Mouse (Mus musculus): ENCODE measurements around the gene Madd. TPM values are rescaled to one million over a fixed set of nuclear protein-coding genes. Genes with fewer than 3 reads are reported as not detected.

The Madd gene
- polyA plus RNA-seq, 1 experiment, result 107 TPM

DNA sequence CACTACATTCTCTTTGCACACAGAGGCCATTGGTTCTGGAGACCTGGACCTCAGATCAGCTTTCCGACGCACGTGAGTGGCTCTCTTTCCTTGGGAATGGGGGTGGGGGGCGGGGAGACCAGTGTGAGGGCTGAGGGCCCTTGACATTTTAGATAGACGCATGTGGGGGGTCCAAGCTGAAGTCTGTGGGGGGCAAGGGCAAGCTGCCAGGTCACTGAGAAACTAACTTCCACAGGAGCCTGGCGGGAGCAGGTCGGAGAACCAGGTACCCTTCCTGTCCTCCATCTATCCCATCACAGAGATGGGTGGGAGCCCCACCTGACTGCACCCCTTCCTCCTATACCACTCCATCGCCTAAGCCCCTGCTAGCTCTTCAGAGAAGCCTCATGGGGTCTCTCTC lies 62.1 kb downstream of the Madd start:
- no peak for DNase-seq (ENCODE audit: low read depth)
- TF ChIP-seq CTCF (IDR thresholded peaks at IDR 0.05; ENCODE audit: borderline replicate concordance, extremely low read depth, insufficient read depth, insufficient read length) (no peak), POLR2A (IDR thresholded peaks at IDR 0.05; ENCODE audit: borderline replicate concordance, extremely low read depth, insufficient read depth, insufficient read length, poor library complexity, severe bottlenecking) (no peak)

DNA sequence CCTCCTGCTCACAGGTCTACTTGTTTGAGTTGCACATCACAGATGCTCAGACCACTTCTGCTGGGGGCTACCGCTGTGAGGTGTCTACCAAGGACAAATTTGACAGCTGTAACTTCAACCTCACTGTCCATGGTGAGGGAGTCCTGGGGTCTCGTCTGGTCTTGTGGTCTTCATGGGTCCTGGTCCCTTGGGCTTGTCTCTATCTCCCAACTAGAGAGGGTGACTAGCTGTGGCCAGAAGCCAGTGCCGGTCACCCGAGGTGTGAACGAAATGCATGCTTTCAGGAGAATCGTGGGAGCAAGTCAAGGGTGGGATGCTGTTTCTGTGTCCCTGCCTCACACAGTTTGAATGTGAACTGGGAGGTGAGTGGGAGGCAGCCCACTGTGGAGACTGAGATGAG lies 62.6 kb downstream of the Madd start:
- TF ChIP-seq CTCF (IDR thresholded peaks at IDR 0.05; ENCODE audit: borderline replicate concordance, extremely low read depth, insufficient read depth, insufficient read length) (no peak), POLR2A (IDR thresholded peaks at IDR 0.05; ENCODE audit: borderline replicate concordance, extremely low read depth, insufficient read depth, insufficient read length, poor library complexity, severe bottlenecking) (no peak)
- DNase-seq (ENCODE audit: low read depth), result no peak

DNA sequence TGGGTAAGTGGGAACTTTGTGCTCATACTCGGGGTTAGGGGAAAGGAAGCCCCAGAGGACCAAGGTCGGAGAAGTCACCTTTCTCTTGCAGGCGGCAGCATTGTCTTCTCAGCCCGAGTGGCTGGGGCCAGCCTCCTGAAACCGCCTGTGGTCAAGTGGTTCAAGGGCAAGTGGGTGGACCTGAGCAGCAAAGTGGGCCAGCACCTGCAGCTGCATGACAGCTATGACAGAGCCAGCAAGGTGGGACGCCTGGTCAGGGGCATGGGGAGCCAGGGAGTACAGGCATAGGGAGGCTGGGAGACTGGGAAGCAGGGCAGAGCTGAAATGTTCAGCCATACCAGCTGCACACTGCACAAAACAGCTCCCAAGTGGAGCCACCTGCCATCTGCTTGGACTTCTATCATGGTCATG lies 63.4 kb downstream of the Madd start:
- no peak for DNase-seq (ENCODE audit: low read depth)

GRCm38 (mm10) chr2:91119551-91119950 lies 64.1 kb downstream of the Madd start:
- TF ChIP-seq POLR2A (IDR thresholded peaks at IDR 0.05; ENCODE audit: borderline replicate concordance, extremely low read depth, insufficient read depth, insufficient read length, poor library complexity, severe bottlenecking) (no peak), CTCF (IDR thresholded peaks at IDR 0.05; ENCODE audit: borderline replicate concordance, extremely low read depth, insufficient read depth, insufficient read length) (no peak)
- DNase-seq (ENCODE audit: low read depth), result no peak

More for the DNA sequence above, 63.4 kb downstream of the Madd start:
- no peak for TF ChIP-seq CTCF (IDR thresholded peaks at IDR 0.05; ENCODE audit: borderline replicate concordance, extremely low read depth, insufficient read depth, insufficient read length)
- no peak for TF ChIP-seq POLR2A (IDR thresholded peaks at IDR 0.05; ENCODE audit: borderline replicate concordance, extremely low read depth, insufficient read depth, insufficient read length, poor library complexity, severe bottlenecking)

GRCm38 (mm10) chr2:91119061-91119460 lies 64.6 kb downstream of the Madd start:
- DNase-seq (ENCODE audit: low read depth), result no peak
- TF ChIP-seq POLR2A (IDR thresholded peaks at IDR 0.05; ENCODE audit: borderline replicate concordance, extremely low read depth, insufficient read depth, insufficient read length, poor library complexity, severe bottlenecking) (no peak), CTCF (IDR thresholded peaks at IDR 0.05; ENCODE audit: borderline replicate concordance, extremely low read depth, insufficient read depth, insufficient read length) (no peak)

GRCm38 (mm10) chr2:91118647-91119046 lies 65.0 kb downstream of the Madd start:
- DNase-seq (ENCODE audit: low read depth), result no peak
- TF ChIP-seq CTCF (IDR thresholded peaks at IDR 0.05; ENCODE audit: borderline replicate concordance, extremely low read depth, insufficient read depth, insufficient read length) (no peak), POLR2A (IDR thresholded peaks at IDR 0.05; ENCODE audit: borderline replicate concordance, extremely low read depth, insufficient read depth, insufficient read length, poor library complexity, severe bottlenecking) (no peak)

DNA sequence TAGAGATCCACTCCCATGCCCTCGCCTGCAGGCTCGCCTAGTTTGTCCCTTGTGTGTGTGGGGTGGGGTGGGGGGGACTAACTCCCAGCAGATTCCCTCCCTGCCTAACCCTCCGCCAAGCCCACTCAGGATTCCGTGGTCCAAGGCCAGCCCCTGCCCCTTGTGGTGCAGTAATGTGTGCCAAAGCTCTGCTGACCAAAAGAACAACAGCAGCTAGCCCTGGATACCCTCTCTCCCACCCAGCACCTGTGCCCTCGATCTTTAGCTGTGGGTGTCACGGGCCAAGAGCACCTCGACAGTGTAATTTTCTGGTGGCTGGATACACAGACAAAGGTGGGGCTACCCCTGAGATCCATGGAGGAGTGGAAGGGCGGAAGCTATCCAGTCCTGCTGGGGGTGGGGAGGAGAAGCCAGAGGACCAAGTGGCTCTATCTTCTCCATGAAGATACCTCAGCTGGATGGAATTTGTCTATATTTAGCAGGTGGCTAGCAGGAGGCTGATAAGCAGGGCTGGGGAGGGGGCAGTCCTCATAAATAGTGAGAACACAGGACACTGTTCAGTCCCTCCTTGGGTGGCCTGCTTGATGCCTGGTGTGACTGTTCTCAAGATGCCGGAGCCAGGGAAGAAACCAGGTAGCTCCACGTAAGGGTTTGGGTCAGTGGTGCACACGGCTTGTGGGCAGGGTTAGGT lies 65.9 kb downstream of the Madd start, which contains the start of gene Mybpc3:
Gene Mybpc3 (plus strand): TSS at position 560 of the 691 bp plus-strand sequence.
- DNase-seq (ENCODE audit: low read depth), result no peak
- TF ChIP-seq CTCF (IDR thresholded peaks at IDR 0.05; ENCODE audit: borderline replicate concordance, extremely low read depth, insufficient read depth, insufficient read length), result no peak

DNA sequence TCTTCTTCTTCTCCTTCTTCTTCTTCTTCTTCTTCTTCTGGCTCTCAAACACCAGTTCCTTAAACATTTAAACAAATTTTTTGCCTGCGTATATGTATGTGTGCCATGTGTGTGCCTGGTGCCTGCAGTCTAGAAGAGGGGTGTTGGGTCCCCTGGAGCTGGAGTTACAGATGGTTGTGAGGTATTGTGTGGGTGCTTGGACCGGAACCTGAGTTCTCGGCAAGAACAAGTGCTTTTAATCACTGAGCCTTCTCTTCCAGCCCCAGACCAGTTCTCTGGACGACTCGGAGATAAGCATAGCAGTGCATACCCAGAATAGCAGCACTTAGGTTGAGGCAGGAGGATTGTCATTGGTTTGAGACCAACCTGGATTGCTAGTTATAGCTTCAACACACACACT lies 66.8 kb downstream of the Madd start:
- TF ChIP-seq CTCF (IDR thresholded peaks at IDR 0.05; ENCODE audit: borderline replicate concordance, extremely low read depth, insufficient read depth, insufficient read length), result no peak
- TF ChIP-seq POLR2A (IDR thresholded peaks at IDR 0.05; ENCODE audit: borderline replicate concordance, extremely low read depth, insufficient read depth, insufficient read length, poor library complexity, severe bottlenecking), result no peak
- DNase-seq (ENCODE audit: low read depth), result no peak

DNA sequence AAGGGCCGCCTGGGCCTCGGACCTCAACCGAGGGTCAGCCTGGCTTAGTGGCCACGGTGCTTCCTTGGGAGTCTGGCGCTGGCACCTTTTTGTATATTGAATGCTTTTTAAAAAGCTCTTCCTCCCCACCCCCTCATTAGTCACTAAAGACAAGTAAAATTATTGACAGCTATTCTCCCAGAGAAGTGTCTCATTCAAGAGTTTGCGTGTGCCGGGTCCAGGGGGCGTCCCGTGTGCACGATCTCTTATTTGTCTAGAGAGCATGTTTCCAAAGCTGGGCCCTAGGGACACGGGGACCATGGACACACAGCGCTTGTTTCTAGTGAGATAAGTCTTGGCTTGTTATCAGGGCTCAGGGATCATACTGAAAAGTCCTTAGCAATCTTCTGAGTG lies 68.1 kb downstream of the Madd start:
- TF ChIP-seq CTCF (IDR thresholded peaks at IDR 0.05; ENCODE audit: borderline replicate concordance, extremely low read depth, insufficient read depth, insufficient read length) (no peak), POLR2A (IDR thresholded peaks at IDR 0.05; ENCODE audit: borderline replicate concordance, extremely low read depth, insufficient read depth, insufficient read length, poor library complexity, severe bottlenecking) (no peak)
- DNase-seq (ENCODE audit: low read depth), result peak; percentile 2

GRCm38 (mm10) chr2:91114781-91115577 lies 68.7 kb downstream of the Madd start:
- TF ChIP-seq POLR2A (IDR thresholded peaks at IDR 0.05; ENCODE audit: borderline replicate concordance, extremely low read depth, insufficient read depth, insufficient read length, poor library complexity, severe bottlenecking), result no peak
- TF ChIP-seq CTCF (IDR thresholded peaks at IDR 0.05; ENCODE audit: borderline replicate concordance, extremely low read depth, insufficient read depth, insufficient read length), result peak; percentile 96
- peak; percentile 92 for DNase-seq (ENCODE audit: low read depth)

- no peak for DNase-seq (ENCODE audit: low read depth)
Measured at GRCm38 (mm10) chr2:91113852-91114251, 69.8 kb downstream of the Madd start.

DNA sequence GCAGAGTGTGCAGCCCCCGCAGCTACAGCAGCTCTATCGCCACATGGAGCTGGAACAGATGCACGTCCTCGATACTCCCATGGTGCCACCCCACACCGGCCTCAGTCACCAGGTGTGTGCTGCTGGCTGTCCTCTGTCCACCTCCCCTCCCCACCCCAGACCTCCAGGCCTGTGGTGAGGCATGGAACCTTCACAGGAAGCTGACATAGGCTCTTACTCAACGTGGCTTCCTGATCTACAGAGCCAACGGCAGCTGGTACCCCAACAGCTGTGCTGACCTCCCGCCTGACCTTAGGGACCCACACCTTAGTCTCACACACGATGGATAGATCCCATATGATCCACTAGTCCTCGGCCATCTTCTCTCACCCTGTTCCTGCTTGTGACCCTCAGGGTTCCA lies 70.3 kb downstream of the Madd start:
- DNase-seq (ENCODE audit: low read depth), result no peak
- TF ChIP-seq POLR2A (IDR thresholded peaks at IDR 0.05; ENCODE audit: borderline replicate concordance, extremely low read depth, insufficient read depth, insufficient read length, poor library complexity, severe bottlenecking) (no peak), CTCF (IDR thresholded peaks at IDR 0.05; ENCODE audit: borderline replicate concordance, extremely low read depth, insufficient read depth, insufficient read length) (no peak)

More at GRCm38 (mm10) chr2:91113852-91114251, 69.8 kb downstream of the Madd start:
- TF ChIP-seq POLR2A (IDR thresholded peaks at IDR 0.05; ENCODE audit: borderline replicate concordance, extremely low read depth, insufficient read depth, insufficient read length, poor library complexity, severe bottlenecking), result no peak
- no peak for TF ChIP-seq CTCF (IDR thresholded peaks at IDR 0.05; ENCODE audit: borderline replicate concordance, extremely low read depth, insufficient read depth, insufficient read length)
